ENCODE assay signal across 10 mouse cellular contexts in genomic region chr11:88400235-88400634, GRCm38 (mm10).
A peak's percentile ranks its signal among the peaks of the same experiment; 100 is the strongest.
DNase-seq lines count a peak whose midpoint lies in the region; ATAC-seq and TF ChIP-seq lines count a peak whose summit lies in the region.
"Had no signal": no experiment of that assay in that cellular context is flagged by ENCODE, and none has a peak within 500 bp of the region (broad histone marks: within the 10 kb centered on the region; RNA-seq: fewer than 3 reads in every experiment).

No protein-coding gene starts in this region.

- peaks cover 21% of the 10 kb centered on the region for H3K4me1 ChIP-seq in kidney, adult 2 months (ENCODE audit: control insufficient read depth, insufficient read depth, low read length)
- peaks cover 17% of the 10 kb centered on the region for H3K4me1 ChIP-seq in lung, embryonic 14.5 days (ENCODE audit: insufficient read depth)

- DNase-seq in kidney, adult 2 months: peak; percentile 62
- DNase-seq in kidney, postnatal 14 days: no peak
- peak; percentile 93 for DNase-seq in NIH3T3 (ENCODE audit: low read depth)
- DNase-seq in cerebellum, adult 9-11 months: peak; percentile 71
- DNase-seq in lung, embryonic 14.5 days: peak; percentile 84
- no peak for DNase-seq in gastrocnemius, adult 8-10 months (ENCODE audit: low spot score in 2 of 2)
- no peak for DNase-seq in right cerebral cortex, adult 2 months (ENCODE audit: low spot score in 2 of 2)
- no peak for DNase-seq in right cerebral cortex, postnatal 36 days (ENCODE audit: low spot score in 2 of 2)

- H3K9me3 ChIP-seq in lung, embryonic 14.5 days (ENCODE audit: low read depth, low read length): no peaks in the 10 kb centered on the region
- H3K9me3 ChIP-seq: limb, embryonic 10.5 days; neural tube, embryonic 12.5 days had no signal

- no peak overlapping the region for H3K4me2 ChIP-seq in lung, embryonic 14.5 days
- H3K4me2 ChIP-seq: neural tube, embryonic 12.5 days had no signal

- no peak for TF ChIP-seq CTCF in kidney, adult 2 months (conservative IDR thresholded peaks at IDR 0.05; ENCODE audit: insufficient read depth, insufficient read length, low read depth, low read length)
- no peak for TF ChIP-seq CTCF in lung, embryonic 14.5 days (IDR thresholded peaks at IDR 0.05; ENCODE audit: low read depth)

- H3K36me3 ChIP-seq in kidney, adult 2 months (ENCODE audit: control insufficient read depth, insufficient read depth, low read length): no peaks in the 10 kb centered on the region
- no peaks in the 10 kb centered on the region for H3K36me3 ChIP-seq in lung, embryonic 14.5 days (ENCODE audit: insufficient read depth)
- H3K36me3 ChIP-seq: neural tube, embryonic 12.5 days had no signal

- no peak overlapping the region for H3K9ac ChIP-seq in lung, embryonic 14.5 days
- H3K9ac ChIP-seq: neural tube, embryonic 12.5 days had no signal

- H3K27ac ChIP-seq in kidney, adult 2 months (ENCODE audit: insufficient read depth, low read depth, low read length): no peak overlapping the region
- no peak overlapping the region for H3K27ac ChIP-seq in lung, embryonic 14.5 days (ENCODE audit: low read depth)
- H3K27ac ChIP-seq: neural tube, embryonic 12.5 days had no signal

- no peak overlapping the region for H3K4me3 ChIP-seq in kidney, adult 2 months (ENCODE audit: insufficient read depth, low read depth, low read length)
- no peak overlapping the region for H3K4me3 ChIP-seq in lung, embryonic 14.5 days (ENCODE audit: low read depth, low read length)
- H3K4me3 ChIP-seq: limb, embryonic 10.5 days; neural tube, embryonic 12.5 days had no signal

- H3K27me3 ChIP-seq in kidney, adult 2 months (replicated peaks; ENCODE audit: control insufficient read depth, insufficient read depth, low read length): no peaks in the 10 kb centered on the region
- H3K27me3 ChIP-seq in lung, embryonic 14.5 days (ENCODE audit: insufficient read depth, low read length): no peaks in the 10 kb centered on the region
- H3K27me3 ChIP-seq: neural tube, embryonic 12.5 days had no signal

- 77% methylated on average over 6 of the region's 6 CpGs for WGBS in kidney, adult 2 months
- 61% methylated on average over 6 of the region's 6 CpGs for WGBS in lung, embryonic 14.5 days

- ATAC-seq in lung, embryonic 14.5 days (ENCODE audit: insufficient read depth): peak; percentile 43; the same call in 1 of the 2 replicates

- TF ChIP-seq POLR2A in kidney, adult 2 months (IDR thresholded peaks at IDR 0.05; ENCODE audit: low read depth, low read length): no peak

Comparison
In these comparisons a context has a peak if more than half of its experiments do, and no peak if none do; other contexts are left out.
1. DNase-seq: peak in kidney, adult 2 months (single experiment), NIH3T3 (single experiment), cerebellum, adult 9-11 months (single experiment) and lung, embryonic 14.5 days (single experiment); none in kidney, postnatal 14 days (single experiment), gastrocnemius, adult 8-10 months (0 of 2), right cerebral cortex, adult 2 months (0 of 2) and right cerebral cortex, postnatal 36 days (0 of 2).